In the genomic region with DNA sequence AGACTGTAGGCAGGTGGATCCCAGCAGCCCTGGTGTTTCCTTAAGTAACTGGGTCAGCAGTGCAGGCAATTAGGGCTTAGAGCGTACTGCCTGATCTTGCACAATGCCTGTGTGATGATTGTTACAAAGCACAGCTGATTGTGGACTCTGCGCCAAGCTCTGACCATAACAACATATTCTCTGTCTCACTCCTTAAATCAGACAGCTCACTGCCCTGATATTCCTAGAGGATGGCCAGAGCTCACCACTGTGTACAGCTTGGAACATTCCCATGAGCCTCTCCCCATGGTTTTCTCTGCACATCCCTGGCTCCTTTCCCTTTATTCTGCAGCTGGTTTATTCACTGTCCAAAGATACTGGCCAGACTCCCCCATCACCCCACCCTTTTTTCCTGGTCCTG, we compare ENCODE assay signal across 9 mouse cellular contexts.
A peak's percentile ranks its signal among the peaks of the same experiment; 100 is the strongest.
DNase-seq lines count a peak whose midpoint lies in the region; TF ChIP-seq lines count a peak whose summit lies in the region.
"Had no signal": no experiment of that assay in that cellular context is flagged by ENCODE, and none has a peak within 500 bp of the region (broad histone marks: within the 10 kb centered on the region; RNA-seq: fewer than 3 reads in every experiment).

No protein-coding gene starts in this region.

- TF ChIP-seq CTCF in left cerebral cortex, adult 2 months (IDR thresholded peaks at IDR 0.05): no peak

- H3K27ac ChIP-seq in left cerebral cortex, adult 2 months: no peak overlapping the region
- H3K27ac ChIP-seq: macrophage had no signal

- intact Hi-C loops in left cerebral cortex, adult 2 months (cut with DNase I): no loop called here

- peak; percentile 25 for DNase-seq in adipocyte (ENCODE audit: low spot score)
- peak; percentile 35 for DNase-seq in gastrocnemius, postnatal 10 days
- peak; percentile 34 for DNase-seq in kidney, adult 9 months
- peak; percentile 79 for DNase-seq in lung, postnatal 36 days
- no peak for DNase-seq in layer of hippocampus, adult 9-11 months
- DNase-seq in left cerebral cortex, adult 2 months (ENCODE audit: extremely low spot score in 1 of 2, low spot score in 2 of 2): no peak
- DNase-seq in adrenal gland, adult 2 months: no peak
- DNase-seq in frontal cortex, postnatal 36 days (ENCODE audit: low spot score in 2 of 2): no peak

- no peak overlapping the region for H3K4me3 ChIP-seq in left cerebral cortex, adult 2 months

Comparison
In these comparisons a context has a peak if more than half of its experiments do, and no peak if none do; other contexts are left out.
1. DNase-seq: peak in adipocyte (single experiment), gastrocnemius, postnatal 10 days (single experiment), kidney, adult 9 months (single experiment) and lung, postnatal 36 days (single experiment); none in layer of hippocampus, adult 9-11 months (single experiment), left cerebral cortex, adult 2 months (0 of 2), adrenal gland, adult 2 months (single experiment) and frontal cortex, postnatal 36 days (0 of 2).